14 mouse cellular contexts compared by ENCODE assay signal in the genomic region with DNA sequence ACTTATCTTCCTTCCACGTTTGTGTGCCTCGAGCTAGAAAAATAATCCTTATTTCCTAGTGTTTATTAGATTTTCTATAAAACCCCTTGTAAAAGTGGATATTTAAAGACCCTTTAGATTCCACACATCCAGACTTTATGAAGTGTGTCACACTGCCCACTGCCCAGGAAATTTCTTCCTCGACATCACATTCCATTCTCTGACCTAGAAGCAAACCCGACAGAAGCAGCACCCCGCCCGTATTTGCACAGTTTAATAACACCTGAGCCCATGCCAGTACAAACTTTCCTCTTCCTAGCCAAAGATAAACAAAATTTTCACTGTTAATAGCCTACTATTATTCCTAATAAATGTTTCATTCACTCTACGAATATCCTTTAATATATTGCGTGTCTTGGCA.
"Had no signal": no experiment of that assay in that cellular context is flagged by ENCODE, and none has a peak within 500 bp of the region (broad histone marks: within the 10 kb centered on the region; RNA-seq: fewer than 3 reads in every experiment).

No protein-coding gene starts in this region.

- H3K4me3 ChIP-seq: limb, embryonic 12.5 days; liver, embryonic 12.5 days; neural tube, embryonic 13.5 days had no signal

- H3K27ac ChIP-seq: limb, embryonic 12.5 days; liver, embryonic 12.5 days; neural tube, embryonic 13.5 days had no signal

- H3K4me1 ChIP-seq: liver, embryonic 12.5 days; neural tube, embryonic 13.5 days had no signal

- DNase-seq: kidney, adult 2 months; kidney, postnatal 10 days; layer of hippocampus, postnatal 36 days; retina, postnatal 1 day; right cerebral cortex, postnatal 4 days; spleen, adult 18-20 months; thymus, postnatal 4 days had no signal

- H3K4me2 ChIP-seq: limb, embryonic 12.5 days; liver, embryonic 12.5 days; midbrain, embryonic 11.5 days; neural tube, embryonic 13.5 days had no signal

- ATAC-seq: hindbrain, embryonic 16.5 days; inflammation-experienced regulatory T-cells, adult 6 months; liver, embryonic 12.5 days; midbrain, embryonic 16.5 days had no signal

- H3K36me3 ChIP-seq: limb, embryonic 12.5 days; liver, embryonic 12.5 days; neural tube, embryonic 13.5 days had no signal

- H3K27me3 ChIP-seq: liver, embryonic 12.5 days; neural tube, embryonic 13.5 days had no signal

- H3K9ac ChIP-seq: limb, embryonic 12.5 days; liver, embryonic 12.5 days; neural tube, embryonic 13.5 days had no signal

- H3K9me3 ChIP-seq: limb, embryonic 12.5 days; liver, embryonic 12.5 days; neural tube, embryonic 13.5 days had no signal
